ENCODE assay signal across 13 mouse cellular contexts in genomic region chr4:141165744-141166292, GRCm38 (mm10).
"Had no signal": no experiment of that assay in that cellular context is flagged by ENCODE, and none has a peak within 500 bp of the region (broad histone marks: within the 10 kb centered on the region; RNA-seq: fewer than 3 reads in every experiment).

No protein-coding gene starts in this region.

- H3K27me3 ChIP-seq: limb, embryonic 12.5 days; midbrain, embryonic 12.5 days; neural tube, embryonic 13.5 days; stomach, embryonic 15.5 days had no signal

- H3K9ac ChIP-seq: limb, embryonic 12.5 days; midbrain, embryonic 12.5 days; neural tube, embryonic 13.5 days; stomach, embryonic 15.5 days had no signal

- H3K4me3 ChIP-seq: limb, embryonic 12.5 days; midbrain, embryonic 12.5 days; neural tube, embryonic 13.5 days; stomach, embryonic 15.5 days had no signal

- DNase-seq: kidney, adult 8-10 months; kidney, postnatal 25 days; layer of hippocampus, adult 9-11 months; layer of hippocampus, postnatal 36 days; liver; retina, postnatal 1 day; right cerebral cortex, postnatal 4 days; thymus, postnatal 4 days had no signal

- H3K4me1 ChIP-seq: limb, embryonic 12.5 days; midbrain, embryonic 12.5 days; neural tube, embryonic 13.5 days; stomach, embryonic 15.5 days had no signal

- H3K4me2 ChIP-seq: limb, embryonic 12.5 days; midbrain, embryonic 12.5 days; neural tube, embryonic 13.5 days; stomach, embryonic 15.5 days had no signal

- H3K27ac ChIP-seq: limb, embryonic 12.5 days; midbrain, embryonic 12.5 days; neural tube, embryonic 13.5 days; stomach, embryonic 15.5 days had no signal

- H3K9me3 ChIP-seq: neural tube, embryonic 13.5 days; stomach, embryonic 15.5 days had no signal

- ATAC-seq: midbrain, embryonic 16.5 days had no signal
